Mouse (Mus musculus) cerebellum, adult 2 months (tissue): ENCODE results near the gene Selenbp1. TPM values are rescaled to one million over a fixed set of nuclear protein-coding genes. Genes with fewer than 3 reads are reported as not detected.
"Not testable (repeated sequence)": the region's sequence is repeated elsewhere in the genome, so short reads cannot be mapped to it uniquely, and the experiment has no call there.

Experiments
- DNase-seq, 2 experiments: peaks; one replicate each; pipeline ENCODE4 v3.0.0; 2021
- H3K27ac ChIP-seq: fragments of 200-500 bp; 2 replicates; pipeline ENCODE4 v1.5.1; 2012; ENCODE audit warnings: low read length, control low read depth, inconsistent platforms; ENCODE audit not compliant: insufficient read depth
- H3K27me3 ChIP-seq: fragments of 200-500 bp; 2 replicates; pipeline ENCODE4 v1.6.1; 2012; ENCODE audit warnings: inconsistent platforms, mild to moderate bottlenecking, low read length, moderate library complexity; ENCODE audit not compliant: control insufficient read depth, insufficient read depth
- H3K4me1 ChIP-seq: fragments of 200-500 bp; 2 replicates; pipeline ENCODE4 v1.6.1; 2011; ENCODE audit warnings: low read length; ENCODE audit not compliant: control insufficient read depth, insufficient read depth
- H3K4me3 ChIP-seq: fragments of 200-500 bp; replicated peaks from 2 replicates; pipeline ENCODE3; 2011; ENCODE audit warnings: mild to moderate bottlenecking, low read depth, low read length, control low read depth; ENCODE audit not compliant: insufficient read depth
- CTCF ChIP-seq: fragments of 200-500 bp; IDR thresholded peaks from 2 replicates; pipeline ENCODE4 v1.5.1; 2011; ENCODE audit warnings: low read depth, mild to moderate bottlenecking, control low read depth, low read length, moderate library complexity, borderline replicate concordance; ENCODE audit not compliant: insufficient read depth
- POLR2A ChIP-seq: fragments of 200-500 bp; IDR thresholded peaks from 2 replicates; pipeline ENCODE4 v1.6.1; 2011; ENCODE audit warnings: low read length, control low read depth, borderline replicate concordance; ENCODE audit not compliant: insufficient read depth
- WGBS: fragments of 180-500 bp; shearing (Covaris S2); methylation state at CpG from one replicate; pipeline ENCODE4 v1.1.7; 2018; 5-methylcytosine and 5-hydroxymethylcytosine counted together
- polyA plus RNA-seq: library from polyadenylated mRNA; depleted of rRNA; stranded (reverse); fragments of >200 nt; gene quantifications from 2 replicates; pipeline ENCODE4 v1.2.3, GENCODE M21; 2012

The Selenbp1 gene
- polyA plus RNA-seq, 1 experiment: 12.5 TPM

- no peak overlapping the region for H3K4me3 ChIP-seq
- WGBS: 64% methylated on average over 2 of the region's 2 CpGs
- no peak overlapping the region for H3K27ac ChIP-seq
- no peak for TF ChIP-seq CTCF
- TF ChIP-seq POLR2A: no peak
- H3K4me1 ChIP-seq: no peaks in the 10 kb centered on the region
- H3K27me3 ChIP-seq: no peaks in the 10 kb centered on the region
- DNase-seq: no peak
Measured at GRCm38 (mm10) chr3:94911050-94911693, 21.7 kb upstream of the Selenbp1 start.

- 67% methylated on average over 5 of the region's 5 CpGs for WGBS
- TF ChIP-seq CTCF: no peak
- TF ChIP-seq POLR2A: no peak
- H3K4me1 ChIP-seq: no peaks in the 10 kb centered on the region
- no peak for DNase-seq
- H3K27ac ChIP-seq: no peak overlapping the region
- no peak overlapping the region for H3K4me3 ChIP-seq
- no peaks in the 10 kb centered on the region for H3K27me3 ChIP-seq
Measured at GRCm38 (mm10) chr3:94913801-94914200, 19.1 kb upstream of the Selenbp1 start.

GRCm38 (mm10) chr3:94915903-94916741, 16.7 kb upstream of the Selenbp1 start:
- no peak overlapping the region for H3K4me3 ChIP-seq
- no peak overlapping the region for H3K27ac ChIP-seq
- H3K27me3 ChIP-seq: no peaks in the 10 kb centered on the region
- 54% methylated on average over 7 of the region's 7 CpGs for WGBS
- DNase-seq: no peak
- TF ChIP-seq CTCF (no peak), POLR2A (no peak)
- no peaks in the 10 kb centered on the region for H3K4me1 ChIP-seq

- no peaks in the 10 kb centered on the region for H3K27me3 ChIP-seq
- H3K4me1 ChIP-seq: no peaks in the 10 kb centered on the region
- DNase-seq: no peak
- WGBS: 43% methylated on average over 14 of the region's 14 CpGs
- TF ChIP-seq POLR2A (no peak), CTCF (no peak)
- no peak overlapping the region for H3K4me3 ChIP-seq
- no peak overlapping the region for H3K27ac ChIP-seq
Measured at GRCm38 (mm10) chr3:94917816-94918361, 15.0 kb upstream of the Selenbp1 start.

- Histone ChIP-seq H3K4me1 (no peaks in the 10 kb centered on the region), H3K27me3 (no peaks in the 10 kb centered on the region), H3K27ac (no peak overlapping the region), H3K4me3 (no peak overlapping the region)
- WGBS: 71% methylated on average over 4 of the region's 4 CpGs
- no peak for TF ChIP-seq CTCF
- TF ChIP-seq POLR2A: no peak
- no peak for DNase-seq
Measured at GRCm38 (mm10) chr3:94918845-94919244, 14.0 kb upstream of the Selenbp1 start.

GRCm38 (mm10) chr3:94921104-94921503, 11.8 kb upstream of the Selenbp1 start:
- H3K27ac ChIP-seq: no peak overlapping the region
- 23% methylated on average over 3 of the region's 3 CpGs for WGBS
- no peak for DNase-seq
- no peak for TF ChIP-seq POLR2A
- TF ChIP-seq CTCF: no peak
- H3K27me3 ChIP-seq: no peaks in the 10 kb centered on the region
- H3K4me1 ChIP-seq: no peaks in the 10 kb centered on the region
- no peak overlapping the region for H3K4me3 ChIP-seq

- Histone ChIP-seq H3K27me3 (no peaks in the 10 kb centered on the region), H3K4me3 (no peak overlapping the region), H3K4me1 (no peaks in the 10 kb centered on the region), H3K27ac (no peak overlapping the region)
- DNase-seq: no peak
- 37% methylated on average over 3 of the region's 3 CpGs for WGBS
- TF ChIP-seq CTCF (no peak), POLR2A (no peak)
Measured at GRCm38 (mm10) chr3:94922333-94922732, 10.5 kb upstream of the Selenbp1 start.

GRCm38 (mm10) chr3:94924688-94925087, 8.2 kb upstream of the Selenbp1 start:
- H3K27ac ChIP-seq: no peak overlapping the region
- DNase-seq: no peak
- 75% methylated on average over 8 of the region's 8 CpGs for WGBS
- H3K4me1 ChIP-seq: no peaks in the 10 kb centered on the region
- no peak overlapping the region for H3K4me3 ChIP-seq
- no peak for TF ChIP-seq CTCF
- no peak for TF ChIP-seq POLR2A
- no peaks in the 10 kb centered on the region for H3K27me3 ChIP-seq

GRCm38 (mm10) chr3:94926301-94926736, 6.5 kb upstream of the Selenbp1 start:
- not testable (repeated sequence) for H3K4me1 ChIP-seq, DNase-seq, H3K27ac ChIP-seq, H3K27me3 ChIP-seq, H3K4me3 ChIP-seq
- 48% methylated on average over 4 of the region's 4 CpGs for WGBS

- H3K4me1 ChIP-seq, H3K4me3 ChIP-seq, H3K27ac ChIP-seq, DNase-seq, H3K27me3 ChIP-seq: not testable (repeated sequence)
- 85% methylated on average over 4 of the region's 4 CpGs for WGBS
Measured at GRCm38 (mm10) chr3:94928979-94929378, 3.9 kb upstream of the Selenbp1 start.

GRCm38 (mm10) chr3:94930386-94931266, 2.2 kb upstream of the Selenbp1 start:
- not testable (repeated sequence) for DNase-seq, H3K4me3 ChIP-seq, H3K27ac ChIP-seq, H3K4me1 ChIP-seq, H3K27me3 ChIP-seq
- 43% methylated on average over 7 of the region's 7 CpGs for WGBS
